Mouse (Mus musculus) ovary, adult 2 months (tissue): ENCODE data around the gene Kif24. TPM values are rescaled to one million over a fixed set of nuclear protein-coding genes. Genes with fewer than 3 reads are reported as not detected.

Experiments
- polyA plus RNA-seq: library from polyadenylated mRNA; depleted of rRNA; stranded (reverse); fragments of >200 nt; gene quantifications from 2 replicates; pipeline ENCODE4 v1.2.3, GENCODE M21; 2012; rRNA removed

Gene Kif24
- 1.7 and 2.6 TPM in 2 replicates for polyA plus RNA-seq

GRCm38 (mm10) chr4:41464345-41465286 lies at the start of gene Kif24, which contains the start of gene Nudt2:
Gene Kif24 (minus strand): TSS chr4:41464887.
Gene Nudt2 (plus strand): TSS chr4:41465151.

GRCm38 (mm10) chr4:41502986-41503412 lies 38.3 kb upstream of the Kif24 start, which contains the start of gene AI464131:
Gene AI464131 (minus strand): TSS chr4:41503076.

GRCm38 (mm10) chr4:41348584-41349198 lies 116.0 kb downstream of the Kif24 start, which contains the start of gene Ubap1:
Gene Ubap1 (plus strand): TSS chr4:41348996.

Other genes with a start within 250 kb of the Kif24 start
- 121 and 169 TPM in 2 replicates for gene Ubap2, start 189.7 kb downstream of the Kif24 start, polyA plus RNA-seq
- gene Dcaf12, start 150.0 kb downstream of the Kif24 start, polyA plus RNA-seq = 30.2 and 35.8 TPM in 2 replicates
- gene Ubap1, start 115.9 kb downstream of the Kif24 start, polyA plus RNA-seq = 17.2 and 23.3 TPM in 2 replicates
- 10.4 and 11.9 TPM in 2 replicates for gene Nudt2, start 264 bp upstream of the Kif24 start, polyA plus RNA-seq
- 8.8 and 9.1 TPM in 2 replicates for gene AI464131, start 38.2 kb upstream of the Kif24 start, polyA plus RNA-seq
- 36.8 and 36.9 TPM in 2 replicates for gene 1110017D15Rik, start 52.4 kb upstream of the Kif24 start, polyA plus RNA-seq
- gene Fam219a, start 104.7 kb upstream of the Kif24 start, polyA plus RNA-seq = 39.7 and 44.1 TPM in 2 replicates
- 7.8 and 7.9 TPM in 2 replicates for gene Dnaic1, start 104.9 kb upstream of the Kif24 start, polyA plus RNA-seq
- gene Enho, start 175.4 kb upstream of the Kif24 start, polyA plus RNA-seq = 37.4 and 45.6 TPM in 2 replicates
- gene Cntfr, start 232.2 kb upstream of the Kif24 start, polyA plus RNA-seq = 21.2 and 25.5 TPM in 2 replicates
- gene Il11ra1, start 235.1 kb upstream of the Kif24 start, polyA plus RNA-seq = 162 and 259 TPM in 2 replicates
- 65.6 and 76.5 TPM in 2 replicates for gene Rpp25l, start 248.6 kb upstream of the Kif24 start, polyA plus RNA-seq